Mouse (Mus musculus): ENCODE measurements around the gene Selenos. TPM values are rescaled to one million over a fixed set of nuclear protein-coding genes. Genes with fewer than 3 reads are reported as not detected.
A peak's percentile ranks its signal among the peaks of the same experiment; 100 is the strongest.

Selenos gene
- polyA plus RNA-seq, 1 experiment from 2014 or later = 129 TPM

- H3K9ac ChIP-seq (ENCODE audit: low read depth, low read length) = no peak overlapping the region
- 82% methylated on average over 4 of the region's 4 CpGs for WGBS
- no peaks in the 10 kb centered on the region for H3K9me3 ChIP-seq (ENCODE audit: control insufficient read depth, low read length)
- no peak overlapping the region for H3K4me2 ChIP-seq (ENCODE audit: low read depth, low read length)
- peaks cover 9% of the 10 kb centered on the region; the same call in 1 of the 2 replicates for H3K4me1 ChIP-seq (ENCODE audit: control insufficient read depth, insufficient read depth, low read length)
- H3K36me3 ChIP-seq (ENCODE audit: control insufficient read depth, insufficient read depth, low read length) = peaks cover 4% of the 10 kb centered on the region; the same call in 1 of the 2 replicates
- no peak for ATAC-seq
- H3K27me3 ChIP-seq (replicated peaks; ENCODE audit: control insufficient read depth, insufficient read depth, low read length) = no peaks in the 10 kb centered on the region
- H3K4me3 ChIP-seq (ENCODE audit: low read length) = no peak overlapping the region
- H3K27ac ChIP-seq (ENCODE audit: low read length) = no peak overlapping the region
These were observed 48.6 kb downstream of the Selenos start for GRCm38 (mm10) chr7:66127951-66128645.

GRCm38 (mm10) chr7:66128857-66129256 is 49.4 kb downstream of the Selenos start:
- WGBS = 33% methylated on average over 3 of the region's 3 CpGs
- ATAC-seq = no peak

GRCm38 (mm10) chr7:66130296-66130695 is 50.8 kb downstream of the Selenos start:
- Histone ChIP-seq H3K27me3 (replicated peaks; ENCODE audit: control insufficient read depth, insufficient read depth, low read length) (no peaks in the 10 kb centered on the region), H3K9me3 (ENCODE audit: control insufficient read depth, low read length) (no peaks in the 10 kb centered on the region), H3K9ac (ENCODE audit: low read depth, low read length) (no peak overlapping the region), H3K36me3 (ENCODE audit: control insufficient read depth, insufficient read depth, low read length) (peaks cover 4% of the 10 kb centered on the region; the same call in 1 of the 2 replicates), H3K4me3 (ENCODE audit: low read length) (no peak overlapping the region), H3K4me1 (ENCODE audit: control insufficient read depth, insufficient read depth, low read length) (peaks cover 12% of the 10 kb centered on the region), H3K4me2 (ENCODE audit: low read depth, low read length) (no peak overlapping the region), H3K27ac (ENCODE audit: low read length) (no peak overlapping the region)
- ATAC-seq = peak; percentile 23; the same call in 1 of the 2 replicates
- 78% methylated on average over 2 of the region's 2 CpGs for WGBS

More at GRCm38 (mm10) chr7:66128857-66129256, 49.4 kb downstream of the Selenos start:
- Histone ChIP-seq H3K4me1 (ENCODE audit: control insufficient read depth, insufficient read depth, low read length) (peaks cover 9% of the 10 kb centered on the region; the same call in 1 of the 2 replicates), H3K27ac (ENCODE audit: low read length) (no peak overlapping the region), H3K36me3 (ENCODE audit: control insufficient read depth, insufficient read depth, low read length) (peaks cover 4% of the 10 kb centered on the region; the same call in 1 of the 2 replicates), H3K4me2 (ENCODE audit: low read depth, low read length) (no peak overlapping the region), H3K9me3 (ENCODE audit: control insufficient read depth, low read length) (no peaks in the 10 kb centered on the region), H3K27me3 (replicated peaks; ENCODE audit: control insufficient read depth, insufficient read depth, low read length) (no peaks in the 10 kb centered on the region), H3K4me3 (ENCODE audit: low read length) (no peak overlapping the region), H3K9ac (ENCODE audit: low read depth, low read length) (no peak overlapping the region)

- WGBS = 87% methylated on average over 4 of the region's 4 CpGs
- no peak for ATAC-seq
- Histone ChIP-seq H3K4me2 (ENCODE audit: low read depth, low read length) (no peak overlapping the region), H3K4me1 (ENCODE audit: control insufficient read depth, insufficient read depth, low read length) (peaks cover 20% of the 10 kb centered on the region), H3K27me3 (replicated peaks; ENCODE audit: control insufficient read depth, insufficient read depth, low read length) (no peaks in the 10 kb centered on the region), H3K9me3 (ENCODE audit: control insufficient read depth, low read length) (no peaks in the 10 kb centered on the region), H3K36me3 (ENCODE audit: control insufficient read depth, insufficient read depth, low read length) (peaks cover 4% of the 10 kb centered on the region; the same call in 1 of the 2 replicates), H3K27ac (ENCODE audit: low read length) (no peak overlapping the region), H3K9ac (ENCODE audit: low read depth, low read length) (no peak overlapping the region), H3K4me3 (ENCODE audit: low read length) (no peak overlapping the region)
These were observed 52.5 kb downstream of the Selenos start for GRCm38 (mm10) chr7:66131776-66132421.

GRCm38 (mm10) chr7:66134154-66134553 is 54.7 kb downstream of the Selenos start:
- Histone ChIP-seq H3K27me3 (replicated peaks; ENCODE audit: control insufficient read depth, insufficient read depth, low read length) (no peaks in the 10 kb centered on the region), H3K36me3 (ENCODE audit: control insufficient read depth, insufficient read depth, low read length) (peaks cover 4% of the 10 kb centered on the region; the same call in 1 of the 2 replicates), H3K4me3 (ENCODE audit: low read length) (no peak overlapping the region), H3K9me3 (ENCODE audit: control insufficient read depth, low read length) (no peaks in the 10 kb centered on the region), H3K4me1 (ENCODE audit: control insufficient read depth, insufficient read depth, low read length) (peaks cover 24% of the 10 kb centered on the region), H3K27ac (ENCODE audit: low read length) (no peak overlapping the region), H3K4me2 (ENCODE audit: low read depth, low read length) (no peak overlapping the region), H3K9ac (ENCODE audit: low read depth, low read length) (no peak overlapping the region)
- ATAC-seq = no peak
- 85% methylated on average over 3 of the region's 3 CpGs for WGBS

GRCm38 (mm10) chr7:66135644-66136043 is 56.2 kb downstream of the Selenos start:
- H3K9ac ChIP-seq (ENCODE audit: low read depth, low read length) = no peak overlapping the region
- peak overlapping the region; percentile 65 for H3K27ac ChIP-seq (ENCODE audit: low read length)
- H3K4me3 ChIP-seq (ENCODE audit: low read length) = no peak overlapping the region
- no peaks in the 10 kb centered on the region for H3K27me3 ChIP-seq (replicated peaks; ENCODE audit: control insufficient read depth, insufficient read depth, low read length)
- H3K36me3 ChIP-seq (ENCODE audit: control insufficient read depth, insufficient read depth, low read length) = no peaks in the 10 kb centered on the region; the same call in 1 of the 2 replicates
- H3K4me2 ChIP-seq (ENCODE audit: low read depth, low read length) = no peak overlapping the region
- peak; percentile 25 for ATAC-seq
- 79% methylated on average over 3 of the region's 3 CpGs for WGBS
- no peaks in the 10 kb centered on the region for H3K9me3 ChIP-seq (ENCODE audit: control insufficient read depth, low read length)
- H3K4me1 ChIP-seq (ENCODE audit: control insufficient read depth, insufficient read depth, low read length) = peaks cover 27% of the 10 kb centered on the region

- ATAC-seq = peak; percentile 91
- Histone ChIP-seq H3K27me3 (replicated peaks; ENCODE audit: control insufficient read depth, insufficient read depth, low read length) (no peaks in the 10 kb centered on the region), H3K4me2 (ENCODE audit: low read depth, low read length) (no peak overlapping the region), H3K4me1 (ENCODE audit: control insufficient read depth, insufficient read depth, low read length) (peaks cover 32% of the 10 kb centered on the region), H3K36me3 (ENCODE audit: control insufficient read depth, insufficient read depth, low read length) (no peaks in the 10 kb centered on the region), H3K9ac (ENCODE audit: low read depth, low read length) (no peak overlapping the region), H3K9me3 (ENCODE audit: control insufficient read depth, low read length) (no peaks in the 10 kb centered on the region), H3K4me3 (ENCODE audit: low read length) (no peak overlapping the region), H3K27ac (ENCODE audit: low read length) (peak overlapping the region; percentile 65)
These were observed 56.7 kb downstream of the Selenos start for GRCm38 (mm10) chr7:66136187-66136586.

GRCm38 (mm10) chr7:66137309-66137708 is 57.9 kb downstream of the Selenos start:
- Histone ChIP-seq H3K27me3 (replicated peaks; ENCODE audit: control insufficient read depth, insufficient read depth, low read length) (no peaks in the 10 kb centered on the region), H3K36me3 (ENCODE audit: control insufficient read depth, insufficient read depth, low read length) (no peaks in the 10 kb centered on the region), H3K4me3 (ENCODE audit: low read length) (no peak overlapping the region), H3K9me3 (ENCODE audit: control insufficient read depth, low read length) (no peaks in the 10 kb centered on the region), H3K4me2 (ENCODE audit: low read depth, low read length) (no peak overlapping the region), H3K27ac (ENCODE audit: low read length) (no peak overlapping the region), H3K4me1 (ENCODE audit: control insufficient read depth, insufficient read depth, low read length) (peaks cover 33% of the 10 kb centered on the region), H3K9ac (ENCODE audit: low read depth, low read length) (no peak overlapping the region)
- WGBS = 97% methylated on average over 4 of the region's 4 CpGs
- ATAC-seq = no peak

GRCm38 (mm10) chr7:66138301-66138700 is 58.9 kb downstream of the Selenos start:
- Histone ChIP-seq H3K4me3 (ENCODE audit: low read length) (no peak overlapping the region), H3K36me3 (ENCODE audit: control insufficient read depth, insufficient read depth, low read length) (no peaks in the 10 kb centered on the region), H3K9ac (ENCODE audit: low read depth, low read length) (no peak overlapping the region), H3K9me3 (ENCODE audit: control insufficient read depth, low read length) (no peaks in the 10 kb centered on the region), H3K27ac (ENCODE audit: low read length) (no peak overlapping the region), H3K4me2 (ENCODE audit: low read depth, low read length) (no peak overlapping the region), H3K27me3 (replicated peaks; ENCODE audit: control insufficient read depth, insufficient read depth, low read length) (no peaks in the 10 kb centered on the region), H3K4me1 (ENCODE audit: control insufficient read depth, insufficient read depth, low read length) (peaks cover 33% of the 10 kb centered on the region)
- ATAC-seq = no peak
- 36% methylated on average over 4 of the region's 4 CpGs for WGBS

Data from intestine, embryonic 16.5 days (tissue).